Mouse (Mus musculus): ENCODE measurements around the gene Mllt11. TPM values are rescaled to one million over a fixed set of nuclear protein-coding genes. Genes with fewer than 3 reads are reported as not detected.

Mllt11 gene
- polyA plus RNA-seq, 1 experiment from 2014 or later = 570 TPM

DNA sequence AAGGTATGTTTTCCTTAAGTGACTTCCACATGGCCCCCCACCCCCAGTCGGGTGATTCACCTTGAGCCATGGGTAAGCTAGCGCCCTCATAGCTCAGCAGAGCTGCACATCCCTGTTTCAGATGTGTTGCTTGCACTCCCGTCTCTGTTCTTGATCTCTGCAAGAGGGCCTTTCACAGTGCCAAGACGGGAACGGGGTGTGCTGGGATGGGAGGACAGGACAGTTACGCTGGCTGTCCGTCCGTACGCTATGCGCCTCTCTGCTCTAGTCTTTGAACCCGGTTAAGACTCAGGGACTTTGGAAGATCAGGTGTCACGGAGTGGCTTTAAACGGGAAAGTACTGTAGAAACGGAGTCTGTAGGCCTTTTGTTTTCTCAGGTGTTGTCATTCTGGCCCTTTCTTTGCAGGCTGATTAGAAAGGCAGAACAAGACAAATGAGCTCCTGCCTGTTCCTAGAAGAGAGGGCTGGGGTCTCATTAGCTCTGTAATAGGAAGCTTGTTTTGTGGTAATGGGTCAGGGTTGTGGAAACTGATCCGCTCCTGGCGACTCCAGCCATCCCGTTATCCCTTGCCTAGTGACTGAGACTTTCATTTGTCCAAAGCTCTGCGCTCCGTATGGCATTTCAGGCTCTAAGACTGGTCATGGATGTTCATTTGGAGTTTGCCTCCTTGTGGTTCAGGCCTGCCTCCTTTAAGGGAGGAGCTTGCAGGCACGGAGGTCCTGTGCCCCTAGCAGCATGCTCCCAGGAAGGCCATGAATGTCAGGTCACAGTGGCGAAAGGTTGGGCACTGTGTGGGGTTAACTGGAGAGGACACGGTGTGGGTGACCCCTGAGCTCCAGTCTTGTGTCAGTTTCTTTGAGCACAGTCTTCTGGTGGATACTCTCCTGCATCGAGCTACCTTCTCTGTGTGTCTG is 3.7 kb upstream of the Mllt11 start:
- no peak for DNase-seq (ENCODE audit: low spot score)
- 77% methylated on average over 23 of the region's 23 CpGs for WGBS
- H3K36me3 ChIP-seq (replicated peaks; ENCODE audit: control insufficient read depth, insufficient read depth) = peaks cover 76% of the 10 kb centered on the region
- H3K4me3 ChIP-seq (replicated peaks; ENCODE audit: low read length) = no peak overlapping the region
- ATAC-seq (ENCODE audit: low FRiP score) = no peak
- H3K27me3 ChIP-seq (ENCODE audit: control insufficient read depth, insufficient read depth, low read length) = no peaks in the 10 kb centered on the region
- H3K27ac ChIP-seq = no peak overlapping the region
- H3K4me2 ChIP-seq (replicated peaks) = no peak overlapping the region
- no peak overlapping the region for H3K9ac ChIP-seq
- H3K9me3 ChIP-seq (ENCODE audit: control insufficient read depth, low read length) = no peaks in the 10 kb centered on the region
- H3K4me1 ChIP-seq (replicated peaks; ENCODE audit: control insufficient read depth, insufficient read depth, low read length) = peaks cover 14% of the 10 kb centered on the region

DNA sequence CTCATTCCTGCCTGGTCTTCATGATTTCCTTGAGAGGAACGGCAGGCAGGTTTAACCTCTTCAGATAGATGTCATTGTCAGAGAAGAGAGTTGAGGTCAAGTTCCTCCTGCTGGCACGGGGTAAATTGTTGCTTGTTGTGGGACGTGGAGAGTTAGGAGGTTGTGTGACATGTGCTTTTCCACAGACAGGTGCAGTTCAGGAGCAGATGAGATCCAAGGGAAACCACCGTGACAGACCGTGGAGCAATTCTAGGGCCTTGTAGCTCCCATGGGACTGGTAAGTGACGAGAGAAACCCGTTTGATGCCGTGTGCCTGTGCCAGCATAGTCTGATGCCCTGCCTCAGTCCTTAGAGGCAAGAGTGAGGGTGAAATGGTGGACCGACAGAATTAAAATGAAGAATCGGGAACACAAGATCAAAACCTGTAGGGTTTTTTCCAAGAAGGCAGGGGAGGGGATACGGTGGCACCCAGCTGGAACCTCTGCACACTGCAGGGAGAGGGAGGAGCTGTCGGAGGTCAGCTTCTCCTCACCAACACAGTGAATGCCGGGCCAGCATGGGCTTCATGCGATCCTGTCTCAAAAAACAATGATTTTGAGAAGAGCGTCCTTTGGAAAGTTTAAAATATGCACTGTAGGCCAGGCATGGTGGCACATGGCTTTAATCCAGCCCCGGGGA is 1.5 kb upstream of the Mllt11 start:
- WGBS = 74% methylated on average over 16 of the region's 16 CpGs
- no peak overlapping the region for H3K4me3 ChIP-seq (replicated peaks; ENCODE audit: low read length)

DNA sequence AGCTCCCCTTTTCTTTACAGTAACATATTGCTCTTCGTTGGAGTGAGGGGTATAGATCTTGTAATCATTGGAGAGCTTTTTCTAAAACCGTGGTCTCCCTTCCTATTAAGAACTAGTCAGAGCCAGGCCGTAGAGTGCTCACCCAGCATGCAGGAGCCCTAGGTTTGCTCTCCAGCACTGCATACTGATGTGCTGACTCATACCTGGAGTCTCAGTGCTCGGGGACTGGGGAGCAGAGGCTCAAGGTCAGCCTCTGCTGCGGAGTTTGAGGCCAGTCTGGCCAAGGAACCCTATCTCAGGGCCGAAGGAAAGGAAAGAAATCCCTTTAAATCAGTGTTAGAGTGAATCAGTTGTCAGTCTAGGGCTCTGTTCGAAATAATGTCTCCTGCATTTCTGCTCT is 800 bp upstream of the Mllt11 start:
- no peak overlapping the region for H3K4me2 ChIP-seq (replicated peaks)
- H3K4me1 ChIP-seq (replicated peaks; ENCODE audit: control insufficient read depth, insufficient read depth, low read length) = peaks cover 22% of the 10 kb centered on the region
- H3K9ac ChIP-seq = no peak overlapping the region
- no peak overlapping the region for H3K27ac ChIP-seq
- H3K9me3 ChIP-seq (ENCODE audit: control insufficient read depth, low read length) = no peaks in the 10 kb centered on the region
- ATAC-seq (ENCODE audit: low FRiP score) (no peak), DNase-seq (ENCODE audit: low spot score) (no peak)
- WGBS = 91% methylated on average over 7 of the region's 7 CpGs
- no peaks in the 10 kb centered on the region for H3K27me3 ChIP-seq (ENCODE audit: control insufficient read depth, insufficient read depth, low read length)
- peaks cover 64% of the 10 kb centered on the region for H3K36me3 ChIP-seq (replicated peaks; ENCODE audit: control insufficient read depth, insufficient read depth)
- H3K4me3 ChIP-seq (replicated peaks; ENCODE audit: low read length) = no peak overlapping the region

More for the DNA sequence above, 1.5 kb upstream of the Mllt11 start:
- H3K9me3 ChIP-seq (ENCODE audit: control insufficient read depth, low read length) = no peaks in the 10 kb centered on the region
- no peak for DNase-seq (ENCODE audit: low spot score)
- peaks cover 22% of the 10 kb centered on the region for H3K4me1 ChIP-seq (replicated peaks; ENCODE audit: control insufficient read depth, insufficient read depth, low read length)
- H3K27me3 ChIP-seq (ENCODE audit: control insufficient read depth, insufficient read depth, low read length) = no peaks in the 10 kb centered on the region
- H3K9ac ChIP-seq = no peak overlapping the region
- H3K36me3 ChIP-seq (replicated peaks; ENCODE audit: control insufficient read depth, insufficient read depth) = peaks cover 70% of the 10 kb centered on the region
- no peak overlapping the region for H3K4me2 ChIP-seq (replicated peaks)
- ATAC-seq (ENCODE audit: low FRiP score) = no peak
- H3K27ac ChIP-seq = no peak overlapping the region

DNA sequence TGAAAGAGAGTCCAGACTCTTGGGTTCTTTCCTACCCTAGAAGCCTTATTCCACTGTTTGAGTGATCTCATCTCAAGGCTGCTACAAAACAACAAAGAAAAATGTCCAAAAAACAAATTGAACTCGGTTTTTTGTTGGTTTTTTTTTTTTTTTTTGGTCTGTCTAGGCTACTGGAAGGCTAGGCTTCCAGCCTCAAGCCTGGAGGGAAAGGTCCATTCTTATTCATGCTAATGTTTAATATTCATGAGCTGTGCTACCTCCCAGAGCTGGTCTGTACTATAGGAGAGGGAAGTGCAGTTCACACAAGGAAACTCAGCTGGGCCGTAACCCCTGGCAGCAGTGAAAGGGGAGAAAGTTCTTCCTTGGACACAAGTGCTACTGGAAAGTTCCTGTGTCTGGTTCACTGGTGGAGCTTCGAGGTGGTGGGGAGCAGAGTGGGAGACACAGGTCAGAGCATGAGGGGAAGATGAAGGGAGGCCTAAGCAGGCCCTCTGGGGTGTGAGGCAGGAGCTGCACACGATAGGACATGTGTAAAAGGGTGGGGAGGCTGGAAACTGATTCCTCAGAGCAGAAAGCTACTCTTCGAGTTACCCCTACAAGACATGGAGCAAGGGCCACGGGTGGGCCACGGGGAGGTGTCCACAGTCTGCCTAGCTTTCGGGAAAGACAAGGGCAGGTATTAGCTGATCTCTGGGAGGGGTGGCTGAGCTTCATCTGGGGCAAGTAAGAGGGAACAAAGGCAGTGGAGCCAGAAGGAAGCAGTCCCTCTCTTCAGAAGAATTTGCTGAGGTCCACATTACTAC is 1.3 kb downstream of the Mllt11 start:
- peak overlapping the region; percentile 98 for H3K27ac ChIP-seq
- WGBS = 34% methylated on average over 8 of the region's 8 CpGs
- peak overlapping the region; percentile 67 for H3K4me3 ChIP-seq (replicated peaks; ENCODE audit: low read length)
- no peaks in the 10 kb centered on the region for H3K27me3 ChIP-seq (ENCODE audit: control insufficient read depth, insufficient read depth, low read length)
- H3K4me2 ChIP-seq (replicated peaks) = peak overlapping the region; percentile 70
- H3K36me3 ChIP-seq (replicated peaks; ENCODE audit: control insufficient read depth, insufficient read depth) = peaks cover 48% of the 10 kb centered on the region
- H3K9ac ChIP-seq = peak overlapping the region; percentile 86
- no peaks in the 10 kb centered on the region for H3K9me3 ChIP-seq (ENCODE audit: control insufficient read depth, low read length)
- H3K4me1 ChIP-seq (replicated peaks; ENCODE audit: control insufficient read depth, insufficient read depth, low read length) = peaks cover 36% of the 10 kb centered on the region
- ATAC-seq (ENCODE audit: low FRiP score) (peak; percentile 29; the same call in 1 of the 2 replicates), DNase-seq (ENCODE audit: low spot score) (peak; percentile 32)

DNA sequence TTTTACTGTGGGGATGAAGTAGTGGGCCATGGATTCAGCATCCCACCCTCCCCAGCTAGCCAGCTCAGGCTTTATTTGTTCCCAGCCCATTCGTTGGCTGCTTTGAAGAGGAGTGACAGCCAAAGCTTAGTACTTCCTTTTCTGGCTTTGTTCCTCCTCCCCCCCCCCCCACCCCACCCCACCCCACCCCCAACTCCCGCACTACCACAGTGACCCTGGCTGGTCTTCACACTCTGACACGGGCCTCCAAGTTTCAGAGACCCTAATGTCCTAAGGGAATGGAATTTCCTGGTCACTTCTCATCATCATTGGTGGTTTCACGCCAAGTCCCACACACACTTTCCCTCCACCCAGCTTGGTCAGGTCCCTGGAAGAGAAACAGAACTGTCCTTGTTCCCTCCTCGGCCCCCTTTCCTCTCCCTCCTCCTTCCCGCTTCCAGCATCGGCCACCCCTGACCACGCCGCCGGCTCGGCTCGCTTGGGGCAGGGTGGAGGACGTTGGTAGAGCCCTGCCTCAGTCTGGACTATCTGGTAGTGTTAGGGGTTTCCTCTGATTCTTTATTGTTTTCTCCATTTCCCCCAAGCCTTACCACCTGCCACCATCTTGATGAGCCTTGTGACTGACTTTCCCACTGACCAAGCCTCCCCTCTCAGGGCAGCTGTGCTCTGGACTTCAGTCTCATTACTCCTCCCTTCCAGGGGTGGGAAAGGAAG is 2.0 kb downstream of the Mllt11 start:
- DNase-seq (ENCODE audit: low spot score) = peak; percentile 31
- no peak for ATAC-seq (ENCODE audit: low FRiP score)
- H3K4me3 ChIP-seq (replicated peaks; ENCODE audit: low read length) = peak overlapping the region; percentile 67
- peak overlapping the region; percentile 70 for H3K4me2 ChIP-seq (replicated peaks)
- peak overlapping the region; percentile 86 for H3K9ac ChIP-seq
- H3K27me3 ChIP-seq (ENCODE audit: control insufficient read depth, insufficient read depth, low read length) = no peaks in the 10 kb centered on the region
- H3K9me3 ChIP-seq (ENCODE audit: control insufficient read depth, low read length) = no peaks in the 10 kb centered on the region
- WGBS = 0% methylated on average over 13 of the region's 13 CpGs
- H3K36me3 ChIP-seq (replicated peaks; ENCODE audit: control insufficient read depth, insufficient read depth) = peaks cover 48% of the 10 kb centered on the region
- H3K27ac ChIP-seq = peak overlapping the region; percentile 98
- peaks cover 42% of the 10 kb centered on the region for H3K4me1 ChIP-seq (replicated peaks; ENCODE audit: control insufficient read depth, insufficient read depth, low read length)

DNA sequence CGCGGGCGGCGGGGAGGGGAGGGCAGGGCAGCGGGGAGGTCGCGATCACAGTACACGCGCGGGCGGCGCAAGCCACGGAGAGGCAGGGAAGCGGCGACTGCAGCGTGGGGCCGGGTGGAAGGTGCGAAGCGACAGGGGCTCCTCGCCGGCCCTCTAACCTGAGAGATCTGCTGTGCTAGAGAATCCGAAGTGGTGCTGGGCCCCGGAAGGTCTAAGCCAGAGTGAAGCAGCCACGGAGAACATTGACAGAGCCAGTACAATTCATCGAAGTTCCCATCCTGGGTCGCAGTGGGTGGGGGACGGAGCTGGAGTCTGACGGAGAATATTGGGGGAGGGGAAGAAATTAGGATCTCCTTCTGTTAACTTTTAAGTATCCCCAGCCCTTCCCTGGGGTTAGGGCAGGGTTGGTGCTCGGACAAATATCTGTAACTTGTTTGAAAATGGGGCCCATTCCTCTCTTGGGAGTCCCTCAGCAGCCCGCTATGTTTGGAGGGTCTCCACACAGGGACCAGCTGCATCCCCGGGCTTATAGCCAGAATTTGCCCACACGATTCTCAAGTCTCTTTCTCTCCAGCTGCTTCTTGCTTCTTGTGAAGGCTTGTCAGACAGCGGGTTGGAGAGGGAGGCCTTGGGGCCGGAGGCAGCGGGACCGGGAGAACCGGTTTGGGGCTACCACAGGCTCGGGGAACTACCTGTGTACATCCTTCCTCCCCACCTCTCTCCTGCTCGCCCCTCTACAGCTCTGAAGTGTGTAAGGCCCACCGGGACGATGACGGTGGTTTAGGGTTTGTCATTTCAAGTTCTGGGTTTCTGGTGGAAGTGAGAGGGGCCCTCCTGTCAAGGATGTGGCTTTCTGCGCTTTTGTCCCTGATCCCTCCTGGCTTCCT is 2.8 kb downstream of the Mllt11 start:
- Histone ChIP-seq H3K27me3 (ENCODE audit: control insufficient read depth, insufficient read depth, low read length) (no peaks in the 10 kb centered on the region), H3K9me3 (ENCODE audit: control insufficient read depth, low read length) (no peaks in the 10 kb centered on the region), H3K4me3 (replicated peaks; ENCODE audit: low read length) (peak overlapping the region; percentile 67), H3K27ac (peak overlapping the region; percentile 98), H3K4me1 (replicated peaks; ENCODE audit: control insufficient read depth, insufficient read depth, low read length) (peaks cover 50% of the 10 kb centered on the region), H3K4me2 (replicated peaks) (peak overlapping the region; percentile 70), H3K9ac (peak overlapping the region; percentile 86), H3K36me3 (replicated peaks; ENCODE audit: control insufficient read depth, insufficient read depth) (peaks cover 48% of the 10 kb centered on the region)
- 1% methylated on average over 41 of the region's 43 CpGs for WGBS
- peak; percentile 51 for DNase-seq (ENCODE audit: low spot score)
- no peak; the same call in none of the 2 replicates for ATAC-seq (ENCODE audit: low FRiP score)

DNA sequence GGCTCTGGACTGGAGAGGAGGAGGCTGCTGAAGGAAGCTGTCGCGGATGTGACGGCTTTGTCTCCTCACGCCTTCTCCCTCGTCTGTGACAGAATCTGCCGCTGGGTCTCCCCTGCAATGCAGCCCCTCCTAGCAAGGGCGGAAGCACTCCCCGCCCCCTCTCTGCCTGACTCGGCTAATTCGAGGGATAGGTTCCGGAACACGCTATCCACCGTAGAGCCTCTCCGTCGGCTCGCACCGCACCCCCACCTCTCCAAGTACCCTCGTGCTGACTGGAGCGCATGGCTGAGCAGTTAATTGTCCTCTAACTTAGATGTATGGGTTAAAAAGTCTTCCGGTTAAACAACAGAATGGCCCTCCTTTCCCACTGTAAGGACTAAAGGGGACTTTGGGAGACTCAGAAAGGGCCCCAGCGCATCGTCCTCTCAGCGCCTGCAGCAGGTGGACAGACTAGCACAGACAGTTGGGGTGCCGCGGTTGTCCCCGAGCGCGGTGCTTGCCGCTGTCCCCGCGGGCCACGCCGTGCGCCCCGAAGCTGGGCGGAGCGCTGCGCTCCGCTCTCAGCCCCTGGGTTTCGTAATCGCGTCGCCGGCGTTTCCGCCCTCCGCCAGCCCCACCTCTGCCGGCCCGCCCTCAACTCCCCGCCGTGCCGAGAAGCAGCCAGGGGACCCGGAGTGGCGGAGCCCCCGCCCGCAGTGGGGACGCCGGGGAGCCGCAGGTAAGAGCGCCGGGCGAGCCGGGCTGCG is 3.6 kb downstream of the Mllt11 start, which contains the start of gene Cdc42se1:
TSS of gene Cdc42se1 (plus strand) at position 585 of the 746 bp plus-strand sequence.
- no peaks in the 10 kb centered on the region for H3K27me3 ChIP-seq (ENCODE audit: control insufficient read depth, insufficient read depth, low read length)
- WGBS = under 1% methylated on average over 63 of the region's 64 CpGs
- H3K27ac ChIP-seq = peak within 1 kb of the TSS; percentile 98
- peak within 1 kb of the TSS; percentile 67 for H3K4me3 ChIP-seq (replicated peaks; ENCODE audit: low read length)
- H3K9me3 ChIP-seq (ENCODE audit: control insufficient read depth, low read length) = no peaks in the 10 kb centered on the region
- H3K4me2 ChIP-seq (replicated peaks) = peak within 1 kb of the TSS; percentile 70
- DNase-seq (ENCODE audit: low spot score) (peak; percentile 91), ATAC-seq (ENCODE audit: low FRiP score) (peak; percentile 91)
- peaks cover 51% of the 10 kb centered on the region for H3K4me1 ChIP-seq (replicated peaks; ENCODE audit: control insufficient read depth, insufficient read depth, low read length)
- peak within 1 kb of the TSS; percentile 86 for H3K9ac ChIP-seq
- H3K36me3 ChIP-seq (replicated peaks; ENCODE audit: control insufficient read depth, insufficient read depth) = peaks cover 48% of the 10 kb centered on the region
